Mouse (Mus musculus) neutrophil, adult 5-6 weeks (primary cell): ENCODE measurements around the gene Tmem50a. TPM values are rescaled to one million over a fixed set of nuclear protein-coding genes. Genes with fewer than 3 reads are reported as not detected.
"Not testable (repeated sequence)": the region's sequence is repeated elsewhere in the genome, so short reads cannot be mapped to it uniquely, and the experiment has no call there.

Experiments
- ATAC-seq: fragments of 151-379, 151-347 bp; 2 replicates; pipeline ENCODE4 v1.8.0; 2017; ENCODE audit warnings: mild to moderate bottlenecking, moderate TSS enrichment; ENCODE audit not compliant: insufficient number of reproducible peaks, poor library complexity, low FRiP score, severe bottlenecking; ENCODE audit errors: extremely low read depth
- total RNA-seq: library from RNA; stranded (forward); fragments of 200-1000 nt; gene quantifications from 2 replicates; pipeline ENCODE4 v1.2.3, GENCODE M21; 2017

Tmem50a gene
- total RNA-seq, 1 experiment from 2014 or later = 292 TPM

DNA sequence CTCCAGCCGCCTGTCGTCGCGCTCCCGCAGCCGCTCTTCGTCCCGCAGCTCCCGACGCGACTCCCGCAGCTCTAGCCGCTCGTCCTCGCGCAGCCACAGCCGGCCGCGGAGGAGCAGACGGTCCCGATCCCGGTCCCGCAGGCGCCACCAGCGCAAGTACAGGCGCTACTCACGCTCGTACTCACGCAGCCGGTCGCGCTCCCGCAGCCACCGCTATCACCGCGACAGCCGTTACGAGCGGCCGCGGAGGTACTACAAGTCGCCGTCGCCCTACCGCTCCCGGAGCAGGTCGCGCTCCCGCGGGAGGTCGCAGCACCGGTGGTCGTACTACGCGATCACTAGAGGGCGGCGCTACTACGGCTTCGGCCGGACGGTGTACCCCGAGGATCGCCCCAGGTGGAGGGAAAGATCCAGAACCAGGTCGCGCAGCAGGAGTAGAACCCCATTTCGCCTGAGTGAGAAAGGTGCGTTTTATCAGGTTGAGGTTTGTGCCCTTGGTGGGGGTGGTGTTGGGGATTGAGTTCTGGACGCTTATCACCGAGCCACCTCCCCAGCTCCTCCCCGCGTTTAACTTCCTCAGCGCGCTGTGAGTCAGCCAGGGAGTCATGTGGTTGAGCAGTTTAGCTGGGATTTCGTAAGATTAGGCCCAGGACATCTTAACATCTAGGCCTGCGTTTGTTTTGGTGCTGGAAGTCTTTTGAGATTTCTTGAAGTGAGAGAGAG, 9.4 kb upstream of the Tmem50a start:
- peak; percentile 64 for ATAC-seq

GRCm38 (mm10) chr4:134923258-134924018, 8.6 kb upstream of the Tmem50a start, which contains the start of gene Rsrp1:
Gene Rsrp1 (plus strand): TSS chr4:134923592.
- ATAC-seq = peak; percentile 81

GRCm38 (mm10) chr4:134922925-134923244, 8.1 kb upstream of the Tmem50a start:
- ATAC-seq = no peak

GRCm38 (mm10) chr4:134922111-134922924, 7.5 kb upstream of the Tmem50a start:
- no peak for ATAC-seq

DNA sequence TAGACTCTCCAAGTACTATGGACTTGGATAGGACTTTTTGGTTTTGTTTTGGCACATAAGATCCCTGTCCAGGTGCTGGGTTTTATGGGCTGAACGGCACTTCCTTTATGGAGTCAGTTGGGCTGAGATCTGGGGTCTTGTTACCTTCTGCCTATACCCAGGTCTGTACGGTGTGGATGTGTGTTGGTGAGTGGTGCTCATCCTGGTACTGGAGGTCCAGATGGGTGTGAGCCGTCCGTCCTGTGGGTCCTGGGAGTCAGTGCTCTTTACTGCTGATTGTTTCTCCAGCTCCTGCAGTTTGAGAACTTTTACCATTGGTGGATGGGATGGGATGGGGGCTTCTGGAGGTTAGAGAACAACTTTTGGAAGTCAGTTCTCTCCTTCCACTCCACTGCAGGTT, 6.9 kb upstream of the Tmem50a start:
- no peak for ATAC-seq

GRCm38 (mm10) chr4:134920631-134921030, 5.8 kb upstream of the Tmem50a start:
- ATAC-seq = no peak

- ATAC-seq = peak; percentile 45
Measured at GRCm38 (mm10) chr4:134919733-134920540, 5.1 kb upstream of the Tmem50a start.

DNA sequence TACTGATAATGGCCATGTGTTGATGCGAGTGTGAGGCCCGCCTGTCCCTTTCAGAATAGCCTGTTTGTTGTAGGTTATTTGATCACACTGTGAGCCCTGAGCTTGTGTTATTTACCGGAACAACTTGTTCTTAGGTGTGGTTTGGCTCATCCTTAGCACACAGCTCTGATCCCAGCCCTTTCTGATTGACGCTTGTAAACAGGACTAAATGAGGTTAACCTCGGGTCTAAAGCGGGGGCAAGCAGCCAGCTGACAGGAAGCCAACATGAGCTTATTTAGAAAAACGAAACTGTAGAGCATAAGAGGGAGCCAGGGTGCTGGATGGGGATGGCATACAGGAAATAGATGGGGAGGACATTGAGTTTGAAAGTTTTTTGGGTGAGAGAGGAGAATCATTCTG, 3.6 kb upstream of the Tmem50a start:
- no peak for ATAC-seq

GRCm38 (mm10) chr4:134917194-134917593, 2.4 kb upstream of the Tmem50a start:
- ATAC-seq = no peak

- ATAC-seq = no peak
Measured at GRCm38 (mm10) chr4:134915223-134916050, 613 bp upstream of the Tmem50a start.

DNA sequence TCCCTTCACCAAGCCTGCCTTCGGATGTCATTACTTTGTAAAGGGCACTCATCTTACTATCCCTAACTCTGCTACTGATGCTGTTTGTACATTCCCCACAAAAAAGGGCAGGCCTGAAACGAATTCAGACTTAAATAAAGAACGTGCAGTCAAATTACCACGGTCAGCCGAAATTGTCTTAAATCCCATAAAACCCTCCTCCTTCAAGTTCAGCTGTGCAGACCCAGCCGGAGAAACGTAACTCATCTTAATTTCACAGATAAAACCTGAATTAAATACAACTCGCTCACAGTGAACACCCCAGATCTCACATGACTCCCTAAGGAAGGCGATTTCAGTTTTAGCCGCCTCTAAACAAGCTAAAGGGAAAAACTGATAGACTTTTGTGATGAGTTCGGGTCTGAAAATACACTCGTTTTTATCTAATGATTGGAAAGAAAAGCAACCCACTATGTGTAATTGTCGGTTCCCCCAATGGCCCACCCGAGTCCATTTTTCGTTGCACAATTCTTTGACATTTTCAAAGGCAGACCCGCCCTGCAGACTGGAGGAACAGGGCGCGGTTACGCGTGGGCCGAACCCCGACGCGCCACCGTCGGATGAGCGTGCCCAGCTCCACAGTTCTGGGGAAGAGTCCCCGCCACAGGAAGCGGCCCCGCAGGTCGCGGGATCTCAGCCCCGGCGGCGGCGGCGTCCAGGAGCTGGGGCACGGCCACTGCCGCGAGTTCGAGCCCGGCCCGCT, 531 bp downstream of the Tmem50a start:
- no peak for ATAC-seq

- ATAC-seq = peak; percentile 46; the same call in 1 of the 2 replicates
Measured at GRCm38 (mm10) chr4:134913413-134913812, 1.4 kb downstream of the Tmem50a start.

DNA sequence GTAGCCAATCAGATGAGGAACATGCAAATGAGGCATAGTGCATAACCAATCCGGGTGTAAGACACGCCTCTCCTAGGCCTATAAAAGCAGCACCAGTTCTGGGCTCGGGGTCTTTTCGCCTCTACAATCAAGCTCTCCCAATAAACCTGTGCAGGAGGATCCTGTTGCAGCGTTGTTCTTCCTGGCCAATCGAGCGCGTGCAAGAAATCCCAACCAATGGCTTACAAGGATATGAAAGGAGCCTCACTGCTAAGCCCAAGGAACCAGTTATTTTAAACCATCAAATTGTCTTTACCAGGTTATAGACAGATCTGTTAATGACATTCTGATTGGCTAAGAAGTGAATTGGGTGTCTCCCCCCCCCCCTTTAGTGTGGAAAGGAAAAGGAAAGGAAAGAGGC, 3.4 kb downstream of the Tmem50a start:
- ATAC-seq = not testable (repeated sequence)

- ATAC-seq = no peak
Measured at GRCm38 (mm10) chr4:134903046-134903445, 11.8 kb downstream of the Tmem50a start.

DNA sequence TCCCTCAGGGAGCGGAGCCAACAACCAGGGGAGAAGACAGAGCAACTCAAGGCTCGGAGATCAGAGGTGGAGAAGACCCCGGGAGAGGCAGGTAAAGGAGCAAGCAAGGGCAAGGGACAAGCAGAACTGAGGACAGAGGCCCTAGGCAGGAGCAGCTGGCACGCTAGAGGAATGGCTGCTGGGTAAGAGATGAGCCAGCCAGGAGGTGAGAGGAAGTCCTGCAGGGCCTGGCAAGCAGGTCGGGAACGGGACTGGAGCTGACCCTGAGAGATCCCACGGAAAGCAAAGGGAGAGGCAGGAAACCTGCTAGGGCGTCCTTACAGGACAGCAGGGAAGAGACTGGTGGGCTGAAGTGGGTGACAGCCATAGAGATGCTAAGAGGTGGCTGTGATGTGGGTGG, 13.7 kb downstream of the Tmem50a start:
- ATAC-seq = no peak

DNA sequence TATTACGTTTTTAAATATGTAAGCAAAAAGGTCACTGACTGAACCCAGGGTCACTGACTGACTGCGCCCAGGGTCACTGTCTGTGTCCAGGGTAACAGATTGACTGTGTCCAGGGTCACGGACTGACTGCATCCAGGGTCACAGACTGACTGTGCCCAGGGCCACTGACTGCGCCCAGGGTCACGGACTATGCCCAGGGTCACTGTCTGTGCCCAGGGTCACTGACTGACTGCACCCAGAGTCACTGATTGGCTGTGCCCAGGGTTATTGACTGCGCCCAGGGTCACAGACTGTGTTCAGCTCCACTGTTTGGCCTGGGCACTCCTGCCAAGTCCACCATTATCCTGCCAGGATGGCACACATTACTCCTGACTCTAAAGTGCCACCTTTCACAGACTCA, 17.6 kb downstream of the Tmem50a start:
- no peak for ATAC-seq

DNA sequence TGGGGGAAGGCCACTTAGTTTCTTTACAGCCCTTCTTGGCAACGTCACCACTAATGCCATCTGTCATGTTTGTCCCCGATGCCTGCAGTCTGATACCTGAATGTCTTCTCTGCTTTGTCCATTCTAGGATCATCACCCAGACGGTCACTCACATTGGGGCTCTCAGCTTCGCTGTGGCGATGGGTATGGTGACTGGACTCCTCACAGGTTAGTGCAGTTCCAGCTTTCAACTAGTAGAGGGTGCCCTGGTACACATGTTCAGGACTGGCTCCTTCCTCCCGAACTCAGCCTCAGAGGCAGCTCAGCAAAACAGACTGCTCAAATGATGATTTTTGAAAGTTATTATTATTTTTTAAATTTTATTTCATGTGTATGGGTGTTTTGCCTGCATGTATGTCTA, 22.7 kb downstream of the Tmem50a start:
- no peak for ATAC-seq
